Mouse (Mus musculus) CD4-positive, CD25-positive, alpha-beta regulatory T cell, adult 2 months (primary cell): ENCODE measurements around the gene Mfap2.

Experiments used
- DNase-seq: peaks from one replicate; pipeline ENCODE4 v3.0.0-alpha.2; 2012; ENCODE audit warnings: low read depth, low spot score

The Mfap2 gene

DNA sequence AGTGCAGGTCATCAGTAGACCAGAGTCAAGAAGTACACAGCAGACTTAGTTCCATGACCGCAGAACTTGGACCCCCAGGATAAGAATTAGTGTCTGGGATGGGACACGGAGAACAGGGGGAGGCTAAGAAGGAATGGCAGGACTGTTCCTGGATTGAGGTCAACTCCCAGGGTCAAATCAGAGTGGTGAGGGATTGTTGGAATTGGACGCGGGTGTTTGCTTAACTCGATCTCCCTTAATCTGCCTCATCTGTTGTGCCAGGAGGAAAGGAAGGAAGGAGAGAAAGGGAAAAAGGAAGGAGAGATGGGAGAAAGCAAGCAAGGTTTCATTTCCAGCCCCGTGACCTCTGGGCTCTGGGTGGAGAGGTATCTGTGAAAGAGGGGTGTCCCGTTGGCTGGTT, at the start of gene Mfap2:
Gene Mfap2 (plus strand): TSS at position 301 of the 400 bp plus-strand sequence.
- DNase-seq = no peak

GRCm38 (mm10) chr4:140960781-140961466, 49.3 kb upstream of the Mfap2 start, which contains the start of gene Sdhb:
Sdhb (plus strand) TSS chr4:140961203.
- DNase-seq = peak; percentile 96

DNA sequence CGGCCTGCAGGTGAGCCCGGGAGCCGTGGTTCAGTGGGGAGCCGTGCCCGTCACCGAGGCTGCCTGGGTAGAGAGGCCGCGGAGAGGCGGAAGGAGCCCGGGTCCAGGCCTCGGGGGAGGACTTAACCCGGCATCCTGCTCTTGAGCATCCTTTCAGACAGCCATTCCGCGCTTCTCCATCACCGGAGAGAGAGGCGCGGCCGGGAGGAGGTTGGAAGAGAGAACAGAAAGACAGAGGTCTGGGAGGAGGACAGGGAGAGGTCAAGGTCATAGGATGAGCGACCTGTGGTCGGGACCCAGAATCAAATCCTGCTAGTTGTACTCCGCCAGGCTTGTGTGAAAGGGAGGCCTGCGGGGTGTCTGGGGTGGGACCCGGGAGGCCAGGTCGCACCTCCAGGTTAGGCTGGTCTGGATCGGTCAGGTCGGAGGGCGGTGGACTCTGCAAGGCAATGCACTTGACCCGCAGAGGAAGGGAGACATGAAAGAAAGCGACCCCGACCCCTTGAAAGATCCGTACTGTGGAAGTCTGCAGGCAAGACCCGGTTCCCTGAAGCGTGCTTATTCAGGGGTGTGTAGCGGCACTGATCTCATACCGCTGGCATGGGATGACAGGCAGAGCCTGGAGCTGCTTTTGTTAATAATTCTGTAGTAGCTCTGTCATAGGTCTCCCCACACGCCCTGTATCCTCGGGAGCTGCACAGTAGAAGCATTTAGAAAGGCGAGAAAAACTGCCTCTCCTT, 48.6 kb upstream of the Mfap2 start:
- no peak for DNase-seq

- no peak for DNase-seq
Measured at GRCm38 (mm10) chr4:140962207-140962909, 47.9 kb upstream of the Mfap2 start.

- peak; percentile 20 for DNase-seq
Measured at GRCm38 (mm10) chr4:140962950-140963349, 47.3 kb upstream of the Mfap2 start.

- no peak for DNase-seq
Measured at GRCm38 (mm10) chr4:140963941-140964597, 46.1 kb upstream of the Mfap2 start.

DNA sequence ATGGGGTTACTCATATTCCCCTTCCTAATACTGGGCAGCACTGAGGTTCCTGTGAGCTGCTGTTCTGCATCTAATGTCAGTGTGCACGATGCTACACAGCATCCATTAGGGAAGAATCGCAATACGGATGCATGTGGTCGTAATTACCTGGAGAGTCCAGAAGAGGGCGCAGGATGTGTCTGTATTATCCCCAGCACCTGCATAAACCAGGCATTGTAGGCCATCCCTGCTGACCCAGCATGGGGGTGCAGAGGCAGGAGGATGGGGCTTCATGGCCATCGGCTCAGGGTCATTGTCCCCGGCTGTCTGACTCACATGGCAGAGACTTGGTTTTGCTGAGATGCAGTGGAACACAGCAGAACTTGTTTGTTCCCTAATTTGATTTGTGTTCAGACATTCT, 45.6 kb upstream of the Mfap2 start:
- peak; percentile 86 for DNase-seq

DNA sequence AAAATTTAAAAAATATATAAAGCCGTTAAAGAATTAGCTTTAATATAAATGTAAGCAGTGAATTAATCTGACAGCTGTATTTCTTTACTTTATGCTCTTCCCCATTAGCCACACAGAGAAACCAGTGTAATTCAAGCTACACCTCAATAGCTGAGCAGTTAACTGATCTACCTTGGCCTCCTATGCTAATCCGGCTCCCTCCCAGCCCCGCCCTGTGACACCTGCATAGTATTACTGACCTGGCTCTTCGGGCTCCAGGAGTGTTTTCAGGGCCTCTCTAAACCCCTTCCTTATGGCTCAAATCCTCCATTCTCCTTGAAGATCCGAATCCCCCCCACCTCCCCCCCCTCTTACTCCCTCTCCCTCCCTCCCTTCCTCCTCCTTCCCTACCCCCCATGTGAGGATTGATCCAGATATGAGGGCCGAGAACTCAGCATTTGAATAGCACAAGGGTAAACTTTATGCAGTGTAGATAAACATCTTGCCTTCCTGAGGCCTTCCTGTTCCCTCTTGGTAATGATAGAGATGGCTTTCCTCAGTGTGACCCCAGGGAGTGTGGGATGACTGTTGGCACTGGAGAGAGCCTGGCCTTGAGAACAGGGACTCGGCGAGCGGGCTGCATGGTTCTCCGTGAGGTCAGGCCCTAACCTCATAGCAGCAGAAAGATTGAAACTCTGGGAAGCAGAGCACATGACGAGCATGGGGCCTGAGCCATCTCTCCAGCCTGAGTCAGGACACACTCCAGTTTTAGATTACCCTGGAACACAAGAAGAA, 42.6 kb upstream of the Mfap2 start:
- no peak for DNase-seq

DNA sequence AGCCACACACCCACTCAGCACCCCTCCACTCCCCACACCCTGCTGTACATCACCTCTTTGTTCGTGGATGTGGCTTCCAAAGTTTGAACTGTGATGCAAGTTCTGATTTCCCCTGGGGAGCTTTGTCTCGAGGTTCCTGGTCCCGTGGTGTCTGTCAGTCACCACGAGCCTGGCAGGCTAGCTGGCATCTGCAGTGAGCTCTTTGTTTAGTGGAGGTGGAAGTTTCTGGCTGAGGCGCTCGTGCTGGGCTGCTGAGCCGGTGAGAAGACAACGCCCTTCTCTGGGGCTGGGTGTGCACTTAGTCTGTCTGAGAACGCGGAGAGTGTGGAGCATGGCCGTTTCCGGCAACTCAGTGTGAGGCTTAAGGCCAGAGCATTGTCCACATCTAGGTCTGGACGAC, 38.5 kb upstream of the Mfap2 start:
- DNase-seq = no peak

GRCm38 (mm10) chr4:140974408-140974807, 35.8 kb upstream of the Mfap2 start:
- DNase-seq = no peak

- no peak for DNase-seq
Measured at GRCm38 (mm10) chr4:140975356-140975755, 34.9 kb upstream of the Mfap2 start.

GRCm38 (mm10) chr4:140977278-140977677, 32.9 kb upstream of the Mfap2 start:
- DNase-seq = no peak

DNA sequence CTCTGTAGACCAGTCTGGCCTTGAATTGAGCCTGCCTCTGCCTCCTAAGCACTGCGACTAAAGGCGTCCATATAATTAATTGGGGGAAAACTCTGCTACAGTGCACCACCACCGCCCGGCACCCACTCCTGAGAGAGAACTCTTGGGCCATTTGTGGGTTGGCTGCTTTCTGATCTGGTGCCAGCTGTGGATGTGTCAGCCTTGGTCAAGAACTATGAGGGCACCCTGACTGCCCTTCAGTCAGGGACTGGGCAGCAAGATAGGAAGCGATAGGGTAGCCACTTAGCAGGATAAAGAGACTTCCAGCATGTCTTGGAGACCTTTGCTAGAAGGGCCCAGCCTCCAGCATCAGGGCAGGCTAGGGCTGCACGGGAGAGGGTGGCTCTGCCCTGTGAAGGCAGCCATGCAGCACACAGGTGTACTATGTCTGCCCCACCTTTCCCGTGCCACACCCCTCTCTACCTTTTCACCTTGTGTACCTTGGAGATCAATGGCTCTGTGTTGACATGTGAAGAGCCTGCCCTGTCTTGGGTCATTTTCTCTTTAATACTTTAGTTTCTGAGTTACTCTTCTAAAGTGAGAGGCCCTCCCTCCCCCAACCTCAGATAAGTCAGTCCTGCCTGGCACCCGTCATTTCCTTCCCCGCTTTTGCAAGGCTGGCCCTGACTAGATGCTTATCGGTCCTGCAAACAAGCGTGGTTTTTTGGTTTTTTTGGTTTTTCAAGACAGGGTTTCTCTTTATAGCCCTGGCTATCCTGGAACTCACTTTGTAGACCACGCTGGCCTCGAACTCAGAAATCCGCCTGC, 32.1 kb upstream of the Mfap2 start:
- peak; percentile 50 for DNase-seq

DNA sequence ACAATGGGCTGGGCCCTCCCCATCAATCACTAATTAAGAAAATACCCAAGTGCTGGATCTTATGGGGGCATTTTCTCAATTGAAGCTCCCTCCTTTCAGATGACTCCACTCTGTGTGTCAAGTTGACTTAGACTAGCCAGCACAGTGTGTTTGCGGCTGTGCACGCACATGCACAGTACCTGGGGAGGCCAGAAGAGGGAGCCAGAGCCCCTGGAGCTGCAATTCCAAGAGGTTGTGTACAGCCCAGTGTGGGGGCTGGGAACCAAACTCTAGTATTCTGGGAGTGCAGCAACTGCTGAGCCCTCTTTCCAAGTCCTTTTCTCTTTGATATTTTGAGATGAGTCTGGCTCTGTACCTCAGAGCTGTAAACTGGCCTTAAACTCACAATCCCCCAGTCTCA, 28.6 kb upstream of the Mfap2 start:
- DNase-seq = peak; percentile 42

GRCm38 (mm10) chr4:140982808-140983207, 27.4 kb upstream of the Mfap2 start:
- no peak for DNase-seq

GRCm38 (mm10) chr4:140983442-140983841, 26.8 kb upstream of the Mfap2 start:
- peak; percentile 67 for DNase-seq

GRCm38 (mm10) chr4:140984544-140984943, 25.7 kb upstream of the Mfap2 start:
- no peak for DNase-seq

DNA sequence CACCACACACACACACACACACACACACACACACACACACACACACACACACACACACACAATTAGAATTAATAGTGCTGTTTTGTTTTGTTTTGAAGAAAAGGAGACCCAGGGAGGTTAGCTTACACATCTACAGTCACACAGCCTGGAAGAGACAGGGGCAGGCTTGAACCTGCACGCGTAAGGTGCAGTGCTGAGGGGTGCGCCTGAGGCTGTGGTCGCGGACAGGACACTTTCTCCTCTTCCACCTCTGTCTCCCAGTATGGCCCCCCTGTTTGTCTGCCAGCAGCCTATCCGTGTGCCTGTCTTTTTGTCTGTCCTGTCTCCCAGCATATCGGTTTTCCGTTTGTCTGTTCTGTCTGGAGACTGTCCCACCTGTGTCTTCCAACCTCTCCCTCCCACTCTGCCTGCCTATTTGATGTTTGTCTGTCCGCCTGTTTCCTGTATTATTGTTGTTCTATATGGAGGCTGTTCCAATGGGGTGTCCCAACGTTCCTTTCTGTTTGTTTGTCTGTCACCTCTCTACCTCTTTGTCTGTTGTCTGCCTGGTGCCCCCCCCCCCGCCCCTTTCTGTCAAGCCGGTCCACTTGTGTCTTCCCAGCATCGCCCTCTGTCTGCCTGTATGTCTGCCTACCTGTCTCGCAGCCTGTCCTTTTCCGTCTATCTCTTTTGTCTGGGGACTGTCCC, 24.1 kb upstream of the Mfap2 start:
- no peak for DNase-seq

DNA sequence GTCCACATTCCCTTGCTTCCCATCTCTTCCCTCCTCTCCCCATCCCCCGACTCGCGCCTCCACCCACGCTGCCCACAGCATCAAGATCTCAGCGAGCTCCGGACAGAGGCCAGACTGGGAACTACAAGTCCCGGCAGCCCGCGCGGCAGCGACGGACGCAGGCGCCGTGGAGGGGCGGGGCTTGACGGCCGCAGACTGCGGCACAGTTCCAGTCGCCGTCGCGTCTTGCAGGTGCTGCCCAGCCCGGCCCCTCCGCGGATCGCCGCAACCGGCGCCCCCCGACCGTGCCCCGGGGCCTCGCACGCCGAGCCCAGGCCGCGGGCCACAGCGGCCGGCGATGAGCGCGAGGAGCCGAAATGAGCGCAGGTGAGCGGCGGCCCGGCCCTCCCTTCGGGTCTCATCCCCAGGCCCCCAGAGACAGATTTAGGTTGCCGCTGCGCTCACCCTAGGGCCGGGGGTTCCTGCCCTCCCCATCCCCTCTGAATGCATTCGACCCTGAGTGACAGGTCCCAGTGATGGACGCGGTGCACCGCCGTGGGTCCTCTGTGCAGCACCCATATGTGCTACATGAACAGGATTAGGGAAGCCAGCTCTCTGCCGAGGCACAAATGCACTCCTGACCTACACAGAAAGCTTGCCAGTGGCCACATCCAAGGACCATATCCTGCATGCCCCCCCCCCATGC, 23.4 kb upstream of the Mfap2 start, which contains the start of gene Atp13a2:
Gene Atp13a2 (plus strand): TSS at position 163 of the 685 bp plus-strand sequence.
- peak; percentile 89 for DNase-seq
